Mouse (Mus musculus): ENCODE results near the gene Tcf3. TPM values are rescaled to one million over a fixed set of nuclear protein-coding genes. Genes with fewer than 3 reads are reported as not detected.

Tcf3 gene
- polyA plus RNA-seq, 1 experiment from 2014 or later = 96.9 TPM

DNA sequence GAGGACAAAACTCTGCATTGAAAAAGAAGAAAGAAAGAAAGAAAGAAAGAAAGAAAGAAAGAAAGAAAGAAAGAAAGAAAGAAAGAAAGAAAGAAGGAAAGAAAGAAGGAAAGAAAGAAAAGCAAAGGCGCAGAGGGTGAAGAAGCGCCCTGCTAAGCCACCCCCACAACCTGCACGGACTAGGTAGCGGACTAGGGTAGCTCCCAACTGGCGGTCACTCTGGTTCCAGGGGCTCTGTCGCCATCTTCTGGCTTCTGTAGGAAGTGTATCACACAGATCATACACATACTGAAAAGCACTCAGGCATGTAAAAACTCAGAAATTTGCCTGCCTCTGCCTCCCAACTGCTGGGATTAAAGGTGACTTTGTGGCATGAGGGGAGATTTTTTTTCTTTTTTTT, 59.4 kb downstream of the Tcf3 start:
- no peaks in the 10 kb centered on the region for H3K27me3 ChIP-seq
- in situ Hi-C loops (cut with MboI; ENCODE audit: low pct_unique_long_range_greater_than_20kb) = loop anchor here (25.0 kb wide), 1 partner anchor 138 kb away; no protein-coding TSS in a partner anchor
- ATAC-seq (no peak), DNase-seq (ENCODE audit: low read depth, low spot score) (no peak)
- CTCF ChIA-PET = interaction anchor here (0.8 to 2.4 kb wide), 4 partner anchors 10 to 33 kb away, joined by 4 to 9 read pairs (median 6); no protein-coding TSS in a partner anchor
- POLR2A ChIA-PET = no interaction called here
- no peak for TF ChIP-seq CTCF (IDR thresholded peaks at IDR 0.05)

DNA sequence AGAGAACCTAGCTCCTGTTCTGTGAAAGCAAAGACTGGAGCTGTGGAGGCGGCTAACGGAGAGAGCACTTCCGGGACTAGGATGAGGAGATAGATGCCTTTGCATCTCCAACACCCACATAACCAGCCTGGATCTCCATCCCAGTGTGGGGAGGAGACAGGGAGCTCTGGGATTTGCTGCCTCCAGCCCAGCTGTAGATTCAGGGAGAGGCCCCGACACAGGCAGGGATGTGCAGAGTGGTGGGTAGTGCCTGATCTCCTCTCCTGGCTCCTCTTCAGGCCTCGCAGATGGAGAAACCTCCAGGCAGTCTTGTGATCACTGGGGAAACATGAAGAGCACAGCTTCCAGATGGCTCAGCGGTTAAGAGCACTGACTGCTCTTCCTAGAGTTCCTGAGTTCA, 60.7 kb downstream of the Tcf3 start:
- H3K27me3 ChIP-seq = no peaks in the 10 kb centered on the region
- POLR2A ChIA-PET = no interaction called here
- in situ Hi-C loops (cut with MboI; ENCODE audit: low pct_unique_long_range_greater_than_20kb) = loop anchor here (25.0 kb wide), 1 partner anchor 140 kb away; no protein-coding TSS in a partner anchor

DNA sequence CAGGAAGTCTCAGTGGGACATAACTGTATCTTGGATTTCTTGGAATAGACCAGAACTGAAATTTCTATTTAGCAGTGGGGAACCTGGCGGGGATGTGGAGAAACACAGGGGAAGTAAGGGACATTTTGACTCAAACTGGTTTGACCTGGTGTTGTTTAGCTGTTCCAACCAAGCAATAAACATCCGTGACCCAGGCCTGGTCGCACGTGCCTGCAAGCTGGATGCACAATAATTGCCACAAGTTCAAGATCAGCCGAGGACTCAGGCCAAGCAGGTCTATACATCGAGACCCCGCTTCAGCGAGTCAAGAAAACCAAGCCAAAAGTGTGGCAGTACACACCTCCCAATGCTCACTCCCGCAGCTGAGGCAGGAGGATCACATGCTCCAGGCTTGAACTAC, 61.5 kb downstream of the Tcf3 start:
- ATAC-seq (no peak), DNase-seq (ENCODE audit: low read depth, low spot score) (no peak)
- H3K27me3 ChIP-seq = no peaks in the 10 kb centered on the region
- ChIA-PET POLR2A (no interaction called here), CTCF (interaction anchor here (1.0 to 1.4 kb wide), 4 partner anchors 11 to 31 kb away, joined by 3 to 9 read pairs (median 4); no protein-coding TSS in a partner anchor)
- no peak for TF ChIP-seq CTCF (IDR thresholded peaks at IDR 0.05)
- in situ Hi-C loops (cut with MboI; ENCODE audit: low pct_unique_long_range_greater_than_20kb) = loop anchor here (25.0 kb wide), 1 partner anchor 140 kb away; no protein-coding TSS in a partner anchor

More for the DNA sequence above, 60.7 kb downstream of the Tcf3 start:
- no peak for TF ChIP-seq CTCF (IDR thresholded peaks at IDR 0.05)
- DNase-seq (ENCODE audit: low read depth, low spot score) = no peak
- CTCF ChIA-PET = interaction anchor here (1.0 to 1.4 kb wide), 3 partner anchors 11 to 32 kb away, joined by 3 to 9 read pairs (median 4); no protein-coding TSS in a partner anchor
- ATAC-seq = no peak

DNA sequence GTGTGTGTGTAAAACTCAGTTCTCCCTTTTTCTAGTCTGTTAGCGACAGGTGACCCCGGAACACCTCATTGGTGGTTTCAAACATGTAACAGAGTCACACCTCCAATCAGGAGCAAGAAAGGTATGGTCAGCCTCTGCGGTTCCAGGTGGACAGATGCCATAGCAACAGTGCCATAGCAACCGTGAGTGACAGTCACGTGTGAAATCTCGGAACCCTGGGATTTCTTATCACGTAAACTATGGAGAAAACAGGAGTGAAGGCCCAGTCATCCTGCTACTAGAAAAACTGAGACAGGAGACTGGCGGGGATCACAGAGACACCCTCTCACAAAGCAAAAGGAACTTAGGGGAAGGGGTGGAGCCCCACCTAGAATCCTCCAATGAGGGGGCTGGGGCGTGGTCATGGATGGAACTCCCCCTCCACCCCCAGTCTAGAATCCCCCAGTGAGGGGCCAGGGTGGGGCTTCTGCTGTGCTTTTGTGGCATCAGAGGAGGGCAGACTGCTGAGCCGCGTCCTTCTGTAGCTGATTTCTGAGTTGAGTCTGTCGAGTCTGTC, 62.0 kb downstream of the Tcf3 start:
- H3K27me3 ChIP-seq = no peaks in the 10 kb centered on the region
- ChIA-PET CTCF (interaction anchor here (1.2 kb wide), 2 partner anchors 11 to 13 kb away, joined by 3 to 4 read pairs; no protein-coding TSS in a partner anchor), POLR2A (no interaction called here)
- ATAC-seq = no peak
- TF ChIP-seq CTCF (IDR thresholded peaks at IDR 0.05) = no peak
- in situ Hi-C loops (cut with MboI; ENCODE audit: low pct_unique_long_range_greater_than_20kb) = loop anchor here (25.0 kb wide), 1 partner anchor 141 kb away; no protein-coding TSS in a partner anchor
- DNase-seq (ENCODE audit: low read depth, low spot score) = no peak

DNA sequence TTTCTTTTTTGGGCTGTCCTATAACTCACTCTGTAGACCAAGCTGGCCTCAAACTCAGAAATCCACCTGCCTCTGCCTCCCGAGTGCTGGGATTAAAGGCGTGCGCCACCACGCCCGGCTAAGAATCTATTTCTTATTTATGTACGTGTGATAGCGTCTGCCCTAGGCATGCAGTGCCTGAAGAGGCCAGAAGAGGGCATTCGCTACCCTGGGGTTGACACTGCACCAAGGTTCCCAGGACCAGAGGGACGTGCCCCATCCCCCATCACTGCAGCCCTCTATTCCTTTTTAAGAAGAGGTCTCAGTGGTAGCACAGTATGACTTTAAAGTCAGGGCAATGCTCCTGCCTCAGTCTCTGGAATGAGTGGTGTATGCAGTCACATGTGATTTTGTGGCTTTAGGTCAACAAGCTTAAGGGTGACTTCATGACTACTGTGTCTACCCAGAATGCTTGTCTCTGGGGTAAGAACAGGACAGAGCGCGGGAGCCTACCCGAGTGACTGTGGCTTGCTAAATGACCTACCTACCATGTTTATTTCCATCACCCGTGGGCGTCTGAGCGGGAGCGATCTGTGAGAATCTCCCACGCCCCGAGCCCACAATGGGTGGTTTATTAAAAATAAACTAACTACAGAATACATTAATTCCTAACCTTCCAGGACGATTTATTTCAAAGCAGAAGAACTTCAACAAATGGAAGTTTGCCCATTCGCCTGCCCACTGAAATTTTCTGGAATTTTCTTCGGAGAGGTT, 63.3 kb downstream of the Tcf3 start:
- in situ Hi-C loops (cut with MboI; ENCODE audit: low pct_unique_long_range_greater_than_20kb) = loop anchor here (25.0 kb wide), 1 partner anchor 142 kb away; no protein-coding TSS in a partner anchor
- no peak for TF ChIP-seq CTCF (IDR thresholded peaks at IDR 0.05)
- DNase-seq (ENCODE audit: low read depth, low spot score) (no peak), ATAC-seq (no peak)
- no peaks in the 10 kb centered on the region for H3K27me3 ChIP-seq
- ChIA-PET POLR2A (no interaction called here), CTCF (interaction anchor here (1.1 to 2.2 kb wide), 2 partner anchors 13 to 20 kb away, joined by 3 to 8 read pairs; no protein-coding TSS in a partner anchor)

DNA sequence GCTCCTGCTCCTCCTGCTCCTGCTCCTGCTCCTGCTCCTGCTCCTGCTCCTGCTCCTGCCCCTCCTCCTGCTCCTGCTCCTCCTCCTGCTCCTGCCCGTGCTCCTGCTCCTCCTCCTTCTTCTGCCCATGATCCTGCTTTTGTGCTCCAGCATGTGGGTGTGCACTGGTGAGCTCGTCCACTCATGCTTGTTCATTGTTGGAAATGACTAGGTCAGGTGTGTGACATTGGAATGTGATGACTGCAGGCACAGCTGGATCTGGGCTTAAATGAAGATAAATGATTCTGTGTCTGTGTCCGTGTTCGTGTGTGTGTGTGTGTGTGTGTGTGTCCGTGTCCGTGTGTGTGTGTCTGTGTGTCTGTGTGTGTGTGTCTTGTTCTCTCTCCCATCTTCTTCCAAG, 65.1 kb downstream of the Tcf3 start:
- ATAC-seq (no peak), DNase-seq (ENCODE audit: low read depth, low spot score) (no peak)
- ChIA-PET CTCF (interaction anchor here (2.2 kb wide), 1 partner anchor 18 kb away, joined by 8 read pairs; no protein-coding TSS in a partner anchor), POLR2A (no interaction called here)
- no peak for TF ChIP-seq CTCF (IDR thresholded peaks at IDR 0.05)
- in situ Hi-C loops (cut with MboI; ENCODE audit: low pct_unique_long_range_greater_than_20kb) = loop anchor here (25.0 kb wide), 1 partner anchor 144 kb away; no protein-coding TSS in a partner anchor
- H3K27me3 ChIP-seq = peaks cover 9% of the 10 kb centered on the region

DNA sequence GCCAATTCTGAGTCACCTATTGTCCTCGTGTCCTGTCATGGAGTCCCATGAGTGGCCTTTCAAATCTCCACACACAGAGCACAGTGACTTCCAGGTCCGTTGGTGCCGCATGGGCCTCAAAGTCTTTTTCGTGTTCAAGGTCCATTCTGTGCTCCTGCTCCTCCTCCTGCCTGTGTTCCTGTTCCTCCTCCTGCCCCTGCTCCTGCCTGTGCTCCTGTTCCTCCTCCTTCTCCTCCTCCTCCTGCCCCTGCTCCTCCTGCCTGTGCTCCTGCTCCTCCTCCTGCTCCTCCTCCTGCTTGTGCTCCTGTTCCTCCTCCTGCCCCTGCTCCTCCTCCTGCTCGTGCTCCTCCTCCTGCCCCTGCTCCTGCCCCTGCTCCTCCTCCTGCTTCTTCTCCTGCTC, 65.5 kb downstream of the Tcf3 start:
- H3K27me3 ChIP-seq = peaks cover 9% of the 10 kb centered on the region
- ChIA-PET POLR2A (no interaction called here), CTCF (no interaction called here)
- no peak for TF ChIP-seq CTCF (IDR thresholded peaks at IDR 0.05)
- no peak for DNase-seq (ENCODE audit: low read depth, low spot score)
- ATAC-seq = no peak
- in situ Hi-C loops (cut with MboI; ENCODE audit: low pct_unique_long_range_greater_than_20kb) = loop anchor here (25.0 kb wide), 1 partner anchor 144 kb away; no protein-coding TSS in a partner anchor

DNA sequence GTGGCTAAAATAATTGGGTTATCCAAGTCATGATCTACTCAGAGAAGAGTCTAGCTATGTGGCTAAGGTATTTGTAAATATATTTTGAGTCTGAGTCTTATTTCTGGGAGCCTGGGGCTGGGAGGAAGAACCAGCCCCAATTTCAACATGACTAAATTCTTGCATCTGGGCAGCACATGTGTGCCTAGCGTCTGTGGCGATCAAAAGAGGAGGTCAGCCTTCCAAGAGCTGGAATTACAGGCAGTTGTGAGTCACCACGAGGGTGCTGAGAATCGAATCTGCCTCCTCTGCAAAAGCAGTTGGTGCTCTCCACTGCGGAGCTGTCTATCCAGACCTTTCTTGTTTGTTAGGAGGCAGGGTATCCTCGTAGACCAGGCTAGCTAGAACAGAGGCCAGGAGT, 67.7 kb downstream of the Tcf3 start:
- ChIA-PET CTCF (interaction anchor here (0.9 kb wide), 1 partner anchor 15 kb away, joined by 3 read pairs; no protein-coding TSS in a partner anchor), POLR2A (no interaction called here)
- in situ Hi-C loops (cut with MboI; ENCODE audit: low pct_unique_long_range_greater_than_20kb) = loop anchor here (25.0 kb wide), 1 partner anchor 147 kb away; no protein-coding TSS in a partner anchor
- TF ChIP-seq CTCF (IDR thresholded peaks at IDR 0.05) = no peak
- ATAC-seq (no peak), DNase-seq (ENCODE audit: low read depth, low spot score) (no peak)
- H3K27me3 ChIP-seq = peaks cover 9% of the 10 kb centered on the region

DNA sequence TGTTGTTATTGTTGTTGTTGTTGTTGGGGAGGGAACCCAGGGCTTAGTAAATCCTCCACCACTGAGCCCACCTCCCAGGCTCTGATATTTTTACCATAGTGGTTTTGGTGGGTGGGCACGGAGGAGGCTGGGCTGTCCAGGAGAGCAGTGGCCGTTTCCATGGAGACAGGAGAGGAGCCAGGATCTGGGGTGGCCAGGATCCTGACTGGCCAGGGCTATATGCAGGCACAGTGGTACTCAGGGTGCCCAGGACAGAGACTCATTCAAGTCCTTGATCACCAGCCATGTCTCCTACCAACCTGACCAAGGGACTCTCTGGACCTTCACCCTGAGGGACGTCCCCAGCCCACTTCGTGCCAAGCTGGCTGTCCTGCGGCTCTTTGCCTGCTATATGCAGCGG, 69.7 kb downstream of the Tcf3 start:
- ATAC-seq (no peak), DNase-seq (ENCODE audit: low read depth, low spot score) (no peak)
- ChIA-PET POLR2A (no interaction called here), CTCF (interaction anchor here (1.0 kb wide), 1 partner anchor 13 kb away, joined by 3 read pairs; no protein-coding TSS in a partner anchor)
- in situ Hi-C loops (cut with MboI; ENCODE audit: low pct_unique_long_range_greater_than_20kb) = loop anchor here (25.0 kb wide), 1 partner anchor 149 kb away; no protein-coding TSS in a partner anchor
- no peak for TF ChIP-seq CTCF (IDR thresholded peaks at IDR 0.05)
- H3K27me3 ChIP-seq = peaks cover 15% of the 10 kb centered on the region

Other genes with a start within 250 kb of the Tcf3 start
- gene Mum1, start 207.2 kb downstream of the Tcf3 start, polyA plus RNA-seq (2021) = 41.4 TPM
- 182 TPM for gene Ndufs7, start 184.5 kb downstream of the Tcf3 start, polyA plus RNA-seq (2021)
- gene Gamt, start 172.6 kb downstream of the Tcf3 start, polyA plus RNA-seq (2021) = 8.2 TPM
- 157 TPM for gene Dazap1, start 172.2 kb downstream of the Tcf3 start, polyA plus RNA-seq (2021)
- 1,353 TPM for gene Rps15, start 141.2 kb downstream of the Tcf3 start, polyA plus RNA-seq (2021)
- 0.14 TPM for gene Apc2, start 137.7 kb downstream of the Tcf3 start, polyA plus RNA-seq (2021)
- gene 2310011J03Rik, start 113.1 kb downstream of the Tcf3 start, polyA plus RNA-seq (2021) = 34.7 TPM
- gene Pcsk4, start 104.1 kb downstream of the Tcf3 start, polyA plus RNA-seq (2021) = 6.2 TPM
- gene Reep6, start 103.7 kb downstream of the Tcf3 start, polyA plus RNA-seq (2021) = 6.9 TPM
- gene Adamtsl5, start 85.2 kb downstream of the Tcf3 start, polyA plus RNA-seq (2021) = 1.2 TPM
- gene Plk5, start 77.2 kb downstream of the Tcf3 start, polyA plus RNA-seq (2021) = 0.62 TPM
- 30.6 TPM for gene Mex3d, start 46.0 kb downstream of the Tcf3 start, polyA plus RNA-seq (2021)
- 181 TPM for gene Mbd3, start 34.1 kb downstream of the Tcf3 start, polyA plus RNA-seq (2021)
- 535 TPM for gene Uqcr11, start 26.8 kb downstream of the Tcf3 start, polyA plus RNA-seq (2021)
- gene Onecut3, start 61.2 kb upstream of the Tcf3 start, polyA plus RNA-seq (2021) = not detected
- 0.24 TPM for gene Atp8b3, start 105.5 kb upstream of the Tcf3 start, polyA plus RNA-seq (2021)
- 32.2 TPM for gene Rexo1, start 127.9 kb upstream of the Tcf3 start, polyA plus RNA-seq (2021)
- gene Klf16, start 143.7 kb upstream of the Tcf3 start, polyA plus RNA-seq (2021) = 18.7 TPM
- gene Abhd17a, start 156.7 kb upstream of the Tcf3 start, polyA plus RNA-seq (2021) = 74.3 TPM
- gene Scamp4, start 169.2 kb upstream of the Tcf3 start, polyA plus RNA-seq (2021) = 76.6 TPM
- 4.7 TPM for gene Adat3, start 169.2 kb upstream of the Tcf3 start, polyA plus RNA-seq (2021)
- 1.7 TPM for gene Gm49322, start 172.4 kb upstream of the Tcf3 start, polyA plus RNA-seq (2021)
- 164 TPM for gene Csnk1g2, start 189.2 kb upstream of the Tcf3 start, polyA plus RNA-seq (2021)
- 70.4 TPM for gene Btbd2, start 223.4 kb upstream of the Tcf3 start, polyA plus RNA-seq (2021)
- 124 TPM for gene Mknk2, start 244.5 kb upstream of the Tcf3 start, polyA plus RNA-seq (2021)

Measured in Patski (cell line).